8 mouse cellular contexts compared by ENCODE assay signal in the genomic region with DNA sequence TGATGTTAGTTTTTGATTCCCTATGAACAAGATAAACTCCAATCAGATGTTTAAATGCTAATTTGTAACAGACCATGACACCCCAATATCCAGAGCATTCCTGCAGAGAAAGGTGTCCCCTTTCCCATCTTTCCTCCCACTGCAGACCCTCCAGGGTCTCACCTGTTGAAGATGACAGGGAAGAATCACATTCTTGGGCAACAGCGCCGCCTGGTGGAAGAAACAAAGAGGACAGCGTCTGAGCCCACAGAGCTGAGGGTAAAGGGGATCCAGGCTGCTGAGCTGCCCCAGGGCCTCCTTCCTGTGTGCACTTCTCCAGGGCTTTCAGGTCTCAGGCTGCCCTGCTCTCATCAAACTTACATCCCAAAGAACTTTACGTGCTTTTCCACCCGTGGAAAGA. TPM values are rescaled to one million over a fixed set of nuclear protein-coding genes. Genes with fewer than 3 reads are reported as not detected.
DNase-seq lines count a peak whose midpoint lies in the region; ATAC-seq and TF ChIP-seq lines count a peak whose summit lies in the region.

No protein-coding gene starts in this region.

- no peak overlapping the region for H3K9ac ChIP-seq in heart, postnatal 0 days (replicated peaks; ENCODE audit: low read depth, low read length)
- no peak overlapping the region for H3K9ac ChIP-seq in neural tube, embryonic 15.5 days (replicated peaks)

- no peak for ATAC-seq in heart, postnatal 0 days (ENCODE audit: insufficient read depth, low read depth)
- ATAC-seq in neural tube, embryonic 15.5 days (ENCODE audit: low FRiP score), result no peak

- no peaks in the 10 kb centered on the region for H3K27me3 ChIP-seq in heart, postnatal 0 days (ENCODE audit: control insufficient read depth, insufficient read depth, low read length)
- peaks cover 31% of the 10 kb centered on the region for H3K27me3 ChIP-seq in neural tube, embryonic 15.5 days (replicated peaks)

- no peak overlapping the region for H3K4me2 ChIP-seq in heart, postnatal 0 days (ENCODE audit: low read depth, low read length)
- no peak overlapping the region for H3K4me2 ChIP-seq in neural tube, embryonic 15.5 days

- peak; percentile 71 for TF ChIP-seq CTCF in heart, postnatal 0 days (IDR thresholded peaks at IDR 0.05; ENCODE audit: low read depth)
- peak; percentile 70 for TF ChIP-seq CTCF in bone marrow, adult 2 months (IDR thresholded peaks at IDR 0.05; ENCODE audit: control insufficient read depth, insufficient read depth, low read length)

- WGBS in heart, postnatal 0 days, result 5% methylated on average over 5 of the region's 5 CpGs
- WGBS in neural tube, embryonic 15.5 days, result 3% methylated on average over 5 of the region's 5 CpGs
- 4% methylated on average over 5 of the region's 5 CpGs for WGBS in bone marrow, adult 2 months

- H3K4me3 ChIP-seq in heart, postnatal 0 days (ENCODE audit: low read depth, low read length), result no peak overlapping the region
- H3K4me3 ChIP-seq in neural tube, embryonic 15.5 days (replicated peaks), result no peak overlapping the region
- no peak overlapping the region for H3K4me3 ChIP-seq in bone marrow, adult 2 months (replicated peaks; ENCODE audit: control insufficient read depth, low read depth, low read length)

- H3K4me1 ChIP-seq in heart, postnatal 0 days (ENCODE audit: control insufficient read depth, insufficient read depth), result peaks cover 4% of the 10 kb centered on the region; the same call in 1 of the 2 replicates
- H3K4me1 ChIP-seq in neural tube, embryonic 15.5 days, result peaks cover 14% of the 10 kb centered on the region
- H3K4me1 ChIP-seq in bone marrow, adult 2 months (ENCODE audit: control insufficient read depth, insufficient read depth, low read length), result no peaks in the 10 kb centered on the region; the same call in 1 of the 2 replicates

- DNase-seq in heart, postnatal 0 days (ENCODE audit: low spot score), result no peak
- no peak for DNase-seq in heart, postnatal 25 days (ENCODE audit: low spot score)
- DNase-seq in neural tube, embryonic 10.5 days (ENCODE audit: extremely low spot score, low spot score), result peak; percentile 76
- peak; percentile 65 for DNase-seq in retina, embryonic 14.5 days (ENCODE audit: low spot score)
- DNase-seq in left cerebral cortex, adult 18-20 months (ENCODE audit: low spot score in 2 of 2), result no peak
- DNase-seq in gastrocnemius, postnatal 4 days (ENCODE audit: low spot score in 2 of 2), result no peak

- no peak overlapping the region for H3K27ac ChIP-seq in heart, postnatal 0 days (ENCODE audit: low read depth)
- no peak overlapping the region for H3K27ac ChIP-seq in neural tube, embryonic 15.5 days (replicated peaks)
- H3K27ac ChIP-seq in bone marrow, adult 2 months (ENCODE audit: control insufficient read depth, insufficient read depth, low read depth, low read length, poor library complexity), result no peak overlapping the region

- TF ChIP-seq POLR2A in bone marrow, adult 2 months (IDR thresholded peaks at IDR 0.05; ENCODE audit: borderline replicate concordance, control insufficient read depth, low read depth, low read length), result no peak

- no peak for TF ChIP-seq EP300 in heart, postnatal 0 days (IDR thresholded peaks at IDR 0.05; ENCODE audit: low read depth)

- no peaks in the 10 kb centered on the region for H3K36me3 ChIP-seq in heart, postnatal 0 days (replicated peaks; ENCODE audit: control insufficient read depth, insufficient read depth, low read length)
- no peaks in the 10 kb centered on the region for H3K36me3 ChIP-seq in neural tube, embryonic 15.5 days

- H3K9me3 ChIP-seq in heart, postnatal 0 days (replicated peaks; ENCODE audit: control insufficient read depth, low read length), result 0 out of 2 replicates have a peak, but pooled peaks cover 4% of the 10 kb centered on the region
- no peaks in the 10 kb centered on the region for H3K9me3 ChIP-seq in neural tube, embryonic 15.5 days (replicated peaks)

- intact Hi-C loops in heart, postnatal 25 days (cut with DNase I), result no loop called here

RNA-seq across cellular contexts. Expression of a gene that starts 3.3 kb away (rescaled TPM):
- total RNA-seq in heart, postnatal 0 days (2014; rRNA removed; ENCODE audit: low replicate concordance), result 61.0 and 84.5 TPM in 2 replicates
- 42.9 and 48.4 TPM in 2 replicates for polyA plus RNA-seq in heart, postnatal 0 days (2015; fragmentation: Nextera tagmentation; extraction: Ambion mirVana)
- 10 to 100 TPM; 59.9 to 88.2 TPM for total RNA-seq in heart, postnatal 25 days (2021)
- polyA plus RNA-seq in neural tube, embryonic 15.5 days (2015; fragmentation: Nextera tagmentation; extraction: Ambion mirVana), result 19.8 and 88.0 TPM in 2 replicates
- 698 and 1,240 TPM in 2 replicates for polyA plus RNA-seq in bone marrow, adult 2 months (2011; ENCODE audit: insufficient read depth, insufficient read length, low replicate concordance, missing spikeins)
- 10 to 100 TPM; 30.9 to 33.6 TPM for total RNA-seq in left cerebral cortex, adult 18-20 months (2021)
- 10 to 100 TPM; 38.8 to 51.5 TPM for total RNA-seq in gastrocnemius, postnatal 4 days (2021)

RNA-seq across cellular contexts. Expression of a gene that starts 21.1 kb away (rescaled TPM):
- total RNA-seq in heart, postnatal 0 days (2014; rRNA removed; ENCODE audit: low replicate concordance), result 22.5 and 48.5 TPM in 2 replicates
- polyA plus RNA-seq in heart, postnatal 0 days (2015; fragmentation: Nextera tagmentation; extraction: Ambion mirVana), result 10.3 and 11.9 TPM in 2 replicates
- 10 to 100 TPM; 12.6 to 13.2 TPM for total RNA-seq in heart, postnatal 25 days (2021)
- polyA plus RNA-seq in neural tube, embryonic 15.5 days (2015; fragmentation: Nextera tagmentation; extraction: Ambion mirVana), result 21.9 and 24.4 TPM in 2 replicates
- polyA plus RNA-seq in bone marrow, adult 2 months (2011; ENCODE audit: insufficient read depth, insufficient read length, low replicate concordance, missing spikeins), result 9.0 and 35.7 TPM in 2 replicates
- 10 to 100 TPM; 31.6 to 34.6 TPM for total RNA-seq in left cerebral cortex, adult 18-20 months (2021)
- 10 to 100 TPM; 19.3 to 20.9 TPM for total RNA-seq in gastrocnemius, postnatal 4 days (2021)

RNA-seq across cellular contexts. Expression of a gene that starts 24.4 kb away (rescaled TPM):
- total RNA-seq in heart, postnatal 0 days (2014; rRNA removed; ENCODE audit: low replicate concordance), result 80.6 and 101 TPM in 2 replicates
- polyA plus RNA-seq in heart, postnatal 0 days (2015; fragmentation: Nextera tagmentation; extraction: Ambion mirVana), result 58.5 and 64.6 TPM in 2 replicates
- total RNA-seq in heart, postnatal 25 days (2021), result 100 to 1,000 TPM in 1 of 2 experiments, 10 to 100 TPM in 1; 98.1 to 100 TPM
- 68.4 and 71.4 TPM in 2 replicates for polyA plus RNA-seq in neural tube, embryonic 15.5 days (2015; fragmentation: Nextera tagmentation; extraction: Ambion mirVana)
- 120 and 165 TPM in 2 replicates for polyA plus RNA-seq in bone marrow, adult 2 months (2011; ENCODE audit: insufficient read depth, insufficient read length, low replicate concordance, missing spikeins)
- total RNA-seq in left cerebral cortex, adult 18-20 months (2021), result 10 to 100 TPM; 39.3 to 43.2 TPM
- 10 to 100 TPM; 60.4 to 61.7 TPM for total RNA-seq in gastrocnemius, postnatal 4 days (2021)

RNA-seq across cellular contexts. Expression of a gene that starts 28.1 kb away (rescaled TPM):
- total RNA-seq in heart, postnatal 0 days (2014; rRNA removed; ENCODE audit: low replicate concordance), result 88.7 and 97.2 TPM in 2 replicates
- polyA plus RNA-seq in heart, postnatal 0 days (2015; fragmentation: Nextera tagmentation; extraction: Ambion mirVana), result 79.7 and 85.4 TPM in 2 replicates
- 10 to 100 TPM; 60.4 to 61.3 TPM for total RNA-seq in heart, postnatal 25 days (2021)
- polyA plus RNA-seq in neural tube, embryonic 15.5 days (2015; fragmentation: Nextera tagmentation; extraction: Ambion mirVana), result 167 and 170 TPM in 2 replicates
- polyA plus RNA-seq in bone marrow, adult 2 months (2011; ENCODE audit: insufficient read depth, insufficient read length, low replicate concordance, missing spikeins), result 51.4 and 84.6 TPM in 2 replicates
- total RNA-seq in left cerebral cortex, adult 18-20 months (2021), result 100 to 1,000 TPM in 1 of 2 experiments, 10 to 100 TPM in 1; 96.1 to 101 TPM
- 100 to 1,000 TPM in 1 of 2 experiments, 10 to 100 TPM in 1; 98.5 to 107 TPM for total RNA-seq in gastrocnemius, postnatal 4 days (2021)

RNA-seq across cellular contexts. Expression of a gene that starts 28.2 kb away (rescaled TPM):
- total RNA-seq in heart, postnatal 0 days (2014; rRNA removed; ENCODE audit: low replicate concordance), result 29.4 and 36.6 TPM in 2 replicates
- 28.4 and 31.2 TPM in 2 replicates for polyA plus RNA-seq in heart, postnatal 0 days (2015; fragmentation: Nextera tagmentation; extraction: Ambion mirVana)
- total RNA-seq in heart, postnatal 25 days (2021), result 10 to 100 TPM; 40.5 to 42.1 TPM
- polyA plus RNA-seq in neural tube, embryonic 15.5 days (2015; fragmentation: Nextera tagmentation; extraction: Ambion mirVana), result 54.4 and 57.7 TPM in 2 replicates
- 36.0 and 70.9 TPM in 2 replicates for polyA plus RNA-seq in bone marrow, adult 2 months (2011; ENCODE audit: insufficient read depth, insufficient read length, low replicate concordance, missing spikeins)
- 10 to 100 TPM; 80.6 to 84.1 TPM for total RNA-seq in left cerebral cortex, adult 18-20 months (2021)
- 10 to 100 TPM; 43.6 to 49.4 TPM for total RNA-seq in gastrocnemius, postnatal 4 days (2021)

Comparison
In these comparisons a context has a peak if more than half of its experiments do, and no peak if none do; other contexts are left out.
1. DNase-seq: peak in neural tube, embryonic 10.5 days (single experiment) and retina, embryonic 14.5 days (single experiment); none in heart, postnatal 0 days (single experiment), heart, postnatal 25 days (single experiment), left cerebral cortex, adult 18-20 months (0 of 2) and gastrocnemius, postnatal 4 days (0 of 2).